ENCODE assay signal across 11 mouse cellular contexts in genomic region chr12:13293421-13293881, GRCm38 (mm10). TPM values are rescaled to one million over a fixed set of nuclear protein-coding genes. Genes with fewer than 3 reads are reported as not detected.
A peak's percentile ranks its signal among the peaks of the same experiment; 100 is the strongest.
DNase-seq lines count a peak whose midpoint lies in the region; ATAC-seq and TF ChIP-seq lines count a peak whose summit lies in the region.
"Had no signal": no experiment of that assay in that cellular context is flagged by ENCODE, and none has a peak within 500 bp of the region (broad histone marks: within the 10 kb centered on the region; RNA-seq: fewer than 3 reads in every experiment).

No protein-coding gene starts in this region.

- no peak overlapping the region for H3K9ac ChIP-seq in hindbrain, embryonic 11.5 days (ENCODE audit: low read depth, low read length)
- no peak overlapping the region for H3K9ac ChIP-seq in MEL (ENCODE audit: control insufficient read depth, low read depth, low read length, poor library complexity, severe bottlenecking)
- no peak overlapping the region for H3K9ac ChIP-seq in embryonic facial prominence, embryonic 11.5 days (replicated peaks; ENCODE audit: low read length)
- H3K9ac ChIP-seq in limb, embryonic 12.5 days (replicated peaks) = no peak overlapping the region
- H3K9ac ChIP-seq: lung, embryonic 15.5 days had no signal

- H3K4me2 ChIP-seq in hindbrain, embryonic 11.5 days (replicated peaks; ENCODE audit: low read depth, low read length) = no peak overlapping the region
- no peak overlapping the region for H3K4me2 ChIP-seq in embryonic facial prominence, embryonic 11.5 days (ENCODE audit: low read depth, low read length)
- H3K4me2 ChIP-seq in limb, embryonic 12.5 days = no peak overlapping the region
- H3K4me2 ChIP-seq: lung, embryonic 15.5 days had no signal

- no peaks in the 10 kb centered on the region; the same call in 1 of the 2 replicates for H3K36me3 ChIP-seq in hindbrain, embryonic 11.5 days (ENCODE audit: control insufficient read depth, insufficient read depth, low read length)
- peaks cover 14% of the 10 kb centered on the region for H3K36me3 ChIP-seq in hindbrain, embryonic 10.5 days
- peaks cover 0 to 13% of the 10 kb centered on the region in 2 experiments; a peak in 2 of 4 replicates for H3K36me3 ChIP-seq in MEL (ENCODE audit: control insufficient read depth in 1 of 2, insufficient read depth in 2 of 2, low read length in 2 of 2)
- no peaks in the 10 kb centered on the region for H3K36me3 ChIP-seq in embryonic facial prominence, embryonic 11.5 days (replicated peaks; ENCODE audit: control insufficient read depth, insufficient read depth, low read depth, low read length)
- H3K36me3 ChIP-seq in limb, embryonic 12.5 days = peaks cover 15% of the 10 kb centered on the region

- H3K27me3 ChIP-seq in hindbrain, embryonic 11.5 days (ENCODE audit: control insufficient read depth, insufficient read depth, low read length) = no peaks in the 10 kb centered on the region
- no peaks in the 10 kb centered on the region for H3K27me3 ChIP-seq in hindbrain, embryonic 10.5 days (ENCODE audit: insufficient read depth, poor library complexity, severe bottlenecking)
- H3K27me3 ChIP-seq in MEL (ENCODE audit: control insufficient read depth in 1 of 2, insufficient read depth in 2 of 2, low read length in 2 of 2) = no peaks in the 10 kb centered on the region
- no peaks in the 10 kb centered on the region for H3K27me3 ChIP-seq in embryonic facial prominence, embryonic 11.5 days (ENCODE audit: control insufficient read depth, insufficient read depth, low read length)
- no peaks in the 10 kb centered on the region for H3K27me3 ChIP-seq in limb, embryonic 12.5 days
- H3K27me3 ChIP-seq: lung, embryonic 15.5 days had no signal

- TF ChIP-seq POLR2A in MEL (IDR thresholded peaks at IDR 0.05; ENCODE audit: control insufficient read depth in 1 of 2, insufficient read depth in 1 of 2, low read depth in 1 of 2, low read length in 2 of 2, poor library complexity in 1 of 2) = no peak

- no peaks in the 10 kb centered on the region for H3K9me3 ChIP-seq in hindbrain, embryonic 11.5 days (ENCODE audit: control insufficient read depth, low read length)
- no peaks in the 10 kb centered on the region for H3K9me3 ChIP-seq in hindbrain, embryonic 10.5 days
- no peaks in the 10 kb centered on the region for H3K9me3 ChIP-seq in MEL (replicated peaks; ENCODE audit: insufficient read depth, low read length)
- no peaks in the 10 kb centered on the region for H3K9me3 ChIP-seq in embryonic facial prominence, embryonic 11.5 days (replicated peaks; ENCODE audit: control insufficient read depth, low read length)
- no peaks in the 10 kb centered on the region for H3K9me3 ChIP-seq in limb, embryonic 12.5 days
- H3K9me3 ChIP-seq: G1E; lung, embryonic 15.5 days had no signal

- H3K27ac ChIP-seq in hindbrain, embryonic 11.5 days (ENCODE audit: low read depth, low read length) = no peak overlapping the region
- H3K27ac ChIP-seq in hindbrain, embryonic 10.5 days = no peak overlapping the region
- H3K27ac ChIP-seq in MEL (ENCODE audit: control insufficient read depth, low read depth, low read length) = no peak overlapping the region
- H3K27ac ChIP-seq in embryonic facial prominence, embryonic 11.5 days (replicated peaks; ENCODE audit: low read depth, low read length) = no peak overlapping the region
- H3K27ac ChIP-seq in limb, embryonic 12.5 days = no peak overlapping the region
- H3K27ac ChIP-seq: lung, embryonic 15.5 days had no signal

- peak; percentile 14 for DNase-seq in hindbrain, embryonic 11.5 days (ENCODE audit: low spot score)
- DNase-seq in hindbrain, embryonic 10.5 days (ENCODE audit: low spot score) = no peak
- DNase-seq in MEL (ENCODE audit: low read depth, low spot score) = no peak
- DNase-seq in embryonic facial prominence, embryonic 11.5 days (ENCODE audit: low spot score) = peak; percentile 45
- DNase-seq in spleen, postnatal 10 days (ENCODE audit: low spot score in 2 of 2) = no peak
- no peak for DNase-seq in cerebellum, postnatal 36 days
- DNase-seq in gastrocnemius, postnatal 36 days = no peak
- DNase-seq: heart, postnatal 14 days had no signal

- no peak for ATAC-seq in hindbrain, embryonic 11.5 days (ENCODE audit: low FRiP score)
- ATAC-seq in embryonic facial prominence, embryonic 11.5 days (replicated peaks; ENCODE audit: insufficient number of reproducible peaks, low FRiP score, low TSS enrichment, low read depth) = no peak; the same call in 1 of the 2 replicates
- peak; percentile 42; the same call in 1 of the 2 replicates for ATAC-seq in limb, embryonic 12.5 days (ENCODE audit: insufficient number of reproducible peaks, insufficient read depth, low FRiP score, low TSS enrichment, low read depth)

- no peaks in the 10 kb centered on the region for H3K79me2 ChIP-seq in MEL (ENCODE audit: control insufficient read depth, insufficient read depth, low read length, poor library complexity)

- no peaks in the 10 kb centered on the region for H3K4me1 ChIP-seq in hindbrain, embryonic 11.5 days (replicated peaks; ENCODE audit: control insufficient read depth, insufficient read depth, low read length)
- no peaks in the 10 kb centered on the region for H3K4me1 ChIP-seq in hindbrain, embryonic 10.5 days (replicated peaks)
- no peaks in the 10 kb centered on the region for H3K4me1 ChIP-seq in MEL (ENCODE audit: control insufficient read depth in 1 of 2, insufficient read depth in 2 of 2, low read length in 2 of 2)
- H3K4me1 ChIP-seq in embryonic facial prominence, embryonic 11.5 days (ENCODE audit: control insufficient read depth, insufficient read depth, low read length) = no peaks in the 10 kb centered on the region
- H3K4me1 ChIP-seq in limb, embryonic 12.5 days (replicated peaks) = peaks cover 12% of the 10 kb centered on the region; the same call in 1 of the 2 replicates
- H3K4me1 ChIP-seq: lung, embryonic 15.5 days had no signal

- no peak for TF ChIP-seq EP300 in MEL (IDR thresholded peaks at IDR 0.05; ENCODE audit: low read depth in 1 of 2, low read length in 2 of 2)

- intact Hi-C loops in gastrocnemius, postnatal 36 days (cut with DNase I) = no loop called here

- no peak overlapping the region for H3K4me3 ChIP-seq in hindbrain, embryonic 11.5 days (ENCODE audit: low read depth, low read length)
- H3K4me3 ChIP-seq in hindbrain, embryonic 10.5 days = no peak overlapping the region
- H3K4me3 ChIP-seq in MEL (ENCODE audit: control insufficient read depth in 1 of 2, insufficient read depth in 1 of 2, low read depth in 2 of 2, low read length in 2 of 2) = no peak overlapping the region
- no peak overlapping the region for H3K4me3 ChIP-seq in embryonic facial prominence, embryonic 11.5 days (ENCODE audit: low read depth, low read length)
- no peak overlapping the region for H3K4me3 ChIP-seq in limb, embryonic 12.5 days (replicated peaks)
- H3K4me3 ChIP-seq: lung, embryonic 15.5 days had no signal

- TF ChIP-seq RAD21 in MEL (IDR thresholded peaks at IDR 0.05; ENCODE audit: low read depth, low read length) = peak; percentile 23

- TF ChIP-seq CTCF in MEL (IDR thresholded peaks at IDR 0.05 in 2 of 3, conservative IDR thresholded peaks at IDR 0.05 in 1 of 3; ENCODE audit: control insufficient read depth in 1 of 3, insufficient read depth in 1 of 3, low read depth in 2 of 3, low read length in 3 of 3, poor library complexity in 1 of 3, severe bottlenecking in 1 of 3) = peak in 1 of 3 experiments; percentile 10; a peak in 1 of 6 replicates

- WGBS in hindbrain, embryonic 11.5 days = 77% methylated on average over 3 of the region's 3 CpGs
- 73% methylated on average over 3 of the region's 3 CpGs for WGBS in hindbrain, embryonic 10.5 days
- WGBS in embryonic facial prominence, embryonic 11.5 days = 50% methylated on average over 3 of the region's 3 CpGs
- WGBS in limb, embryonic 12.5 days = 25% methylated on average over 3 of the region's 3 CpGs

TF ChIP-seq in MEL, 35 proteins besides CTCF, POLR2A, EP300 and RAD21 (continues in another document):
- no peak for TF ChIP-seq MAX (IDR thresholded peaks at IDR 0.05; ENCODE audit: low read length)
- no peak for TF ChIP-seq MYC (IDR thresholded peaks at IDR 0.05; ENCODE audit: low read depth, low read length)
- no peak for TF ChIP-seq MAZ (IDR thresholded peaks at IDR 0.05; ENCODE audit: low read depth, low read length)
- TF ChIP-seq CHD2 (IDR thresholded peaks at IDR 0.05; ENCODE audit: low read length) = no peak
- TF ChIP-seq SMC3 (IDR thresholded peaks at IDR 0.05; ENCODE audit: low read depth, low read length) = no peak
- TF ChIP-seq ZKSCAN1 (IDR thresholded peaks at IDR 0.05; ENCODE audit: low read depth, low read length) = no peak
- no peak for TF ChIP-seq E2F4 (IDR thresholded peaks at IDR 0.05; ENCODE audit: borderline replicate concordance, low read depth, low read length)
- TF ChIP-seq USF2 (IDR thresholded peaks at IDR 0.05; ENCODE audit: borderline replicate concordance in 1 of 2, insufficient read depth in 1 of 2, low read depth in 1 of 2, low read length in 2 of 2) = no peak
- TF ChIP-seq POLR2AphosphoS5 (IDR thresholded peaks at IDR 0.05; ENCODE audit: borderline replicate concordance, low read depth, low read length) = no peak
- TF ChIP-seq UBTF (IDR thresholded peaks at IDR 0.05; ENCODE audit: borderline replicate concordance, insufficient read depth, low read depth, low read length) = no peak
- TF ChIP-seq GABPA (IDR thresholded peaks at IDR 0.05; ENCODE audit: low read depth, low read length) = no peak

RNA-seq across cellular contexts. Expression of gene Nbas, which starts 24.5 kb away (rescaled TPM):
- polyA plus RNA-seq in hindbrain, embryonic 11.5 days (2014; fragmentation: Nextera tagmentation; extraction: Ambion mirVana) = 15.5 and 17.7 TPM in 2 replicates
- 14.0 and 14.9 TPM in 2 replicates for polyA plus RNA-seq in hindbrain, embryonic 10.5 days (2016; fragmentation: Nextera tagmentation; extraction: Ambion mirVana)
- total RNA-seq in MEL (2012; rRNA removed) = 24.2 and 26.6 TPM in 2 replicates
- polyA plus RNA-seq in MEL (2012; ENCODE audit: insufficient read depth in 1 of 2, insufficient read length in 2 of 2, low read depth in 1 of 2, low replicate concordance in 2 of 2, missing spikeins in 1 of 2) = 10 to 100 TPM in 1 of 2 experiments, not detected in 1; 25.7 TPM
- polyA plus RNA-seq in embryonic facial prominence, embryonic 11.5 days (2014; fragmentation: Nextera tagmentation; extraction: Ambion mirVana) = 14.3 and 14.9 TPM in 2 replicates
- polyA plus RNA-seq in limb, embryonic 12.5 days (2016; fragmentation: Nextera tagmentation; extraction: Ambion mirVana) = 17.1 and 18.4 TPM in 2 replicates
- 10 to 100 TPM; 15.6 to 19.3 TPM for total RNA-seq in gastrocnemius, postnatal 36 days (2021)

RNA-seq across cellular contexts. Expression of gene Ddx1, which starts 44.4 kb away (rescaled TPM):
- polyA plus RNA-seq in hindbrain, embryonic 11.5 days (2014; fragmentation: Nextera tagmentation; extraction: Ambion mirVana) = 171 and 208 TPM in 2 replicates
- 144 and 181 TPM in 2 replicates for polyA plus RNA-seq in hindbrain, embryonic 10.5 days (2016; fragmentation: Nextera tagmentation; extraction: Ambion mirVana)
- 75.4 and 77.2 TPM in 2 replicates for total RNA-seq in MEL (2012; rRNA removed)
- polyA plus RNA-seq in MEL (2012; ENCODE audit: insufficient read depth in 1 of 2, insufficient read length in 2 of 2, low read depth in 1 of 2, low replicate concordance in 2 of 2, missing spikeins in 1 of 2) = 1,000 to 10,000 TPM in 1 of 2 experiments, 100 to 1,000 TPM in 1; 134 to 1,375 TPM
- polyA plus RNA-seq in embryonic facial prominence, embryonic 11.5 days (2014; fragmentation: Nextera tagmentation; extraction: Ambion mirVana) = 206 and 216 TPM in 2 replicates
- 166 and 167 TPM in 2 replicates for polyA plus RNA-seq in limb, embryonic 12.5 days (2016; fragmentation: Nextera tagmentation; extraction: Ambion mirVana)
- 100 to 1,000 TPM in 1 of 2 experiments, 10 to 100 TPM in 1; 91.7 to 113 TPM for total RNA-seq in gastrocnemius, postnatal 36 days (2021)

Comparison
In these comparisons a context has a peak if more than half of its experiments do, and no peak if none do; other contexts are left out.
1. DNase-seq: peak in hindbrain, embryonic 11.5 days (single experiment) and embryonic facial prominence, embryonic 11.5 days (single experiment); none in hindbrain, embryonic 10.5 days (single experiment), MEL (single experiment), spleen, postnatal 10 days (0 of 2), cerebellum, postnatal 36 days (0 of 2) and gastrocnemius, postnatal 36 days (0 of 2).